Mouse (Mus musculus): ENCODE measurements around the gene Mt2. TPM values are rescaled to one million over a fixed set of nuclear protein-coding genes. Genes with fewer than 3 reads are reported as not detected.

Mt2 gene
- polyA plus RNA-seq, 1 experiment from 2014 or later = 9.4 TPM

DNA sequence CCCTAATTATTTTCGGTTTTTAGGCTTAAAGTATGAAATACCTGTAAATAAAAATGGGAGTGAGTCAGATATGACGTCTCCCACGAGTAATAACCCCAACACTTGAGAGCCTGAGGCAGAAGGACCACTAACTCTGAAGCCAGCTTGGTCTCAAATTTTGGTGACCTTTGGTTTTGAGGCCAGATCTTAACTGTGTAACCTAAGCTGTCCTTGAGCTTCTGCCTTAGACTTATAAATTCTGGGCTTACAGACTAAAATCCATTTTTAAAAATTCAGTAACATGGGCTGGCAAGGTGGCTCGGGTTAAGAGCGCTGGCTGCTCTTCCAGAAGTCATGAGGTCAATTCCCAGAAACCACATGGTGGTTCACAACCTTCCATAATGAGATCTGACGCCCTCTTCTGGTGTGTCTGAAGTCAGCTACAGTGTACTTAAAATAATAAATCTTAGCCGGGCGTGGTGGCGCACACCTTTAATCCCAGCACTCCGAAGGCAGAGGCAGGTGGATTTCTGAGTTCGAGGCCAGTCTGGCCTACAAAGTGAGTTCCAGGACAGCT lies 1.5 kb downstream of the Mt2 start:
- Histone ChIP-seq H3K27me3 (peaks cover 98% of the 10 kb centered on the region), H3K36me3 (no peaks in the 10 kb centered on the region), H3K27ac (no peak overlapping the region), H3K9me3 (no peaks in the 10 kb centered on the region), H3K4me3 (replicated peaks) (no peak overlapping the region), H3K9ac (replicated peaks) (no peak overlapping the region), H3K4me2 (replicated peaks) (no peak overlapping the region), H3K4me1 (replicated peaks) (peaks cover 27% of the 10 kb centered on the region)
- ATAC-seq = no peak
- WGBS = 50% methylated on average over 11 of the region's 11 CpGs

DNA sequence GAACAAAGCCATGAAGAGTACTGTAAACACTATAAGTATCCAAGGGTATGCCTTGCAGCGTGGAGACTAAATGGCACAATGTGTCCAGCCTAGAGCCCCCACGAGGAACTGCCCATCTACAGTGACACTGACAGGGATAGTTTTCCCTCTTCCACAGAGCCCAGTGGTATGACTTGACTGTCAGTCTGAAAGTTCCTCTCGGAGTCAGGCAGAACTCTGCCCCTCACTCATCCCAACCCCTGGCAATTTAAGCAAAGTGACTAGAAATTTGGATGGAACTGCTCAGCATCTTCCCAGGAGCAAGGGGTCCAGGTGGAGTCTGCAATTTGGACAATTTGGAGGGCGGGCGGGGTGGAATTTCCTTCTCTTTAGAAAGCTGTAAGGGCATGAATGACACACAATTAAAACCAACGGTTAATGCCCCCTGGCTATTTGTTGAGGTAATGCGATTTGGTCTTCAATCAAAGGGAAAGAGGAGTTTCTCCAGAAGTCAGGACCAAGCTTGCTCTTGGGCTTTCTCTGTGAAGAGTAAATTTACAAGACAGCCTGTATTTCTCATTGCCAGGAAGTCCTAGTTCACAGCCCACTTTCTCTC lies 2.3 kb downstream of the Mt2 start:
- Histone ChIP-seq H3K4me2 (replicated peaks) (no peak overlapping the region), H3K27ac (no peak overlapping the region), H3K9ac (replicated peaks) (no peak overlapping the region), H3K9me3 (no peaks in the 10 kb centered on the region), H3K36me3 (no peaks in the 10 kb centered on the region), H3K4me1 (replicated peaks) (peaks cover 35% of the 10 kb centered on the region), H3K27me3 (peaks cover 98% of the 10 kb centered on the region), H3K4me3 (replicated peaks) (no peak overlapping the region)
- no peak for ATAC-seq
- 21% methylated on average over 7 of the region's 7 CpGs for WGBS

DNA sequence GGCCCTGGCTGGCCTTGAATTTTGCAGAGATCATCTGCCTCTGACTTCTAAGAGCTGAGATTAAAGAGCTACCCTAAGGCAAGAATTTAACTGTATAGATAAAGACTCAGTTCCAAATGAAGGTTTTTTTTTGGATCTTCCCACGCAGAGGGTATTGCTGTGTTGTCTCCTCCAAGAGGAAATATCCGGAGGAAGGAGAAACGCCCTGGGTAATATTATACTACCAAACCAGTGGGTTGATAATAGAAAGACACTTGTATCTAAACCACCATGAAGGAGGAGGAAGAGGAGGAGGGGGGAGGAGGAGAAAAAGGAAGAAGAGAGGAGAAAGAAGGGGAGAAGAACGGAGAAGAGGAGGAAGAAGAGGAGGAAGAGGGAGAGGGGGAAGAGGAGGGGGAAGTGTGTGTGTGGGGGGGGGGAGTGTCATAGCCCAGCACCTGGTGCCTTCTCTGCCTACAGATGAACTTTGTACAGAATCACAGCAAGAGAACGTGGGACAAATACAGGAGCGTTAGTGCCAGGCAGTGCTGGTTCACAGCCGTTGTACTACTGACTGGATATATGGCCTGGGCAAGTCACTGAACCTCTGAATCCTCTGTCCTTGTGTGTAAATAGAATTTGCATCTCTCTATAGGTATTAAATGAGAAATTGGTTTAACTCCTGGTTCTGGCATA lies 5.4 kb downstream of the Mt2 start:
- no peak overlapping the region for H3K4me3 ChIP-seq (replicated peaks)
- no peaks in the 10 kb centered on the region for H3K36me3 ChIP-seq
- peaks cover 97% of the 10 kb centered on the region for H3K27me3 ChIP-seq
- WGBS = 67% methylated on average over 7 of the region's 7 CpGs
- H3K4me1 ChIP-seq (replicated peaks) = peaks cover 27% of the 10 kb centered on the region
- H3K27ac ChIP-seq = no peak overlapping the region
- ATAC-seq = no peak
- H3K4me2 ChIP-seq (replicated peaks) = no peak overlapping the region
- H3K9me3 ChIP-seq = no peaks in the 10 kb centered on the region
- no peak overlapping the region for H3K9ac ChIP-seq (replicated peaks)

DNA sequence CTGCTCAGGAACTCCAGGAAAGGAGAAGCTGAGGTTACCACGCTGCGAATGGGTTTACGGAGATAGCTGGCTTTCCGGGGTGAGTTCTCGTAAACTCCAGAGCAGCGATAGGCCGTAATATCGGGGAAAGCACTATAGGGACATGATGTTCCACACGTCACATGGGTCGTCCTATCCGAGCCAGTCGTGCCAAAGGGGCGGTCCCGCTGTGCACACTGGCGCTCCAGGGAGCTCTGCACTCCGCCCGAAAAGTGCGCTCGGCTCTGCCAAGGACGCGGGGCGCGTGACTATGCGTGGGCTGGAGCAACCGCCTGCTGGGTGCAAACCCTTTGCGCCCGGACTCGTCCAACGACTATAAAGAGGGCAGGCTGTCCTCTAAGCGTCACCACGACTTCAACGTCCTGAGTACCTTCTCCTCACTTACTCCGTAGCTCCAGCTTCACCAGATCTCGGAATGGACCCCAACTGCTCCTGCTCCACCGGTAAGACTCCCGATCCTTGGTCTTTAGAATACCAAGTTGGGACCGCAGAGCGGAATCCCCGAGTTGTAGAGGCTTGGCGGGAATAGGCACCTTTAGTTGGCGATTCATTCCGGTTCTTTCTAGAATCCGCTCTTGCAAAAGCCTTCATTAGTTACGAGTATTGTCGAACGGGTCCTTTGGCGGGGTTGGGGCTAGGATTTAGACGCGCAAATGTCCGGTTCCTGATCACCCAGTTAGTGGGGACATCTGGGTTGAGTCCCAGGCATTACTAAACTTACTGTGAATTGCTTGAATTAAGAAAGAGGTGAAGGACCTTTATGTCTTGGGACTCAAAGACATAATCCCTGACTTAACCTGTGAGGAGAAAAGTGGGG lies 6.6 kb downstream of the Mt2 start, which contains the start of gene Mt1:
Mt1 (plus strand) TSS at position 226 of the 856 bp plus-strand sequence.
- Histone ChIP-seq H3K36me3 (no peaks in the 10 kb centered on the region), H3K27me3 (peaks cover 97% of the 10 kb centered on the region), H3K4me2 (replicated peaks) (peak within 1 kb of the TSS; percentile 65), H3K9me3 (no peaks in the 10 kb centered on the region), H3K9ac (replicated peaks) (peak within 1 kb of the TSS; percentile 34), H3K27ac (no peak within 1 kb of the TSS), H3K4me1 (replicated peaks) (peaks cover 28% of the 10 kb centered on the region), H3K4me3 (replicated peaks) (peak within 1 kb of the TSS; percentile 40)
- peak; percentile 85 for ATAC-seq
- WGBS = 1% methylated on average over 50 of the region's 50 CpGs

DNA sequence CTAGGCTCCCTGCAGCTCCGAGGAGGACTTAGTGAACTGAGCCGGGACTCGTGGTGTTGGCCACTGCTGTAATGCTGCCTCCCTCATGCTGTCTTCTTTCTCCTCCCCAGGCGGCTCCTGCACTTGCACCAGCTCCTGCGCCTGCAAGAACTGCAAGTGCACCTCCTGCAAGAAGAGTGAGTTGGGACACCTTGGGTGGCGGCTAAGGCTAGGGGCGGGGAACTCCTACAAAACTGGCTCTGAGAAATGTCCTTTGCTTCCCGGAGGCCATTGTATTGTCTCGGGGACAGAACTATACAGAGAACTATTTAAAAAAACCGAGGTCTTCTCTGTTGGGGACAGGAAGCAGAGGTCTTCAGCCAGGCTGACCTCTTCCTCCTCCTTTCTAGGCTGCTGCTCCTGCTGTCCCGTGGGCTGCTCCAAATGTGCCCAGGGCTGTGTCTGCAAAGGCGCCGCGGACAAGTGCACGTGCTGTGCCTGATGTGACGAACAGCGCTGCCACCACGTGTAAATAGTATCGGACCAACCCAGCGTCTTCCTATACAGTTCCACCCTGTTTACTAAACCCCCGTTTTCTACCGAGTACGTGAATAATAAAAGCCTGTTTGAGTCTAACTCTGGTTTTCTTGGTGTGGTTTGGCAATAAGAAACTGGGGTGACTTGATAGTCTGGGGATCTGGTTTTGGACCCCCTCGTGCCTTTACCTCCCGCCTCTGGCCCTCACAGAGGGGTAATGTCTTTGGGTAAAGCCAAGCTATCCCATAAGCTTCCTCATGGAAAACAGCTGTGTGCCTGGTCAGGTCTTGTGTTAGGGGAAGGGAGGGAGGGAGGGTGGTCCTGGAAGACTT lies 7.5 kb downstream of the Mt2 start:
- Histone ChIP-seq H3K9ac (replicated peaks) (peak overlapping the region; percentile 34), H3K36me3 (no peaks in the 10 kb centered on the region), H3K4me1 (replicated peaks) (peaks cover 28% of the 10 kb centered on the region), H3K27ac (no peak overlapping the region), H3K27me3 (peaks cover 97% of the 10 kb centered on the region), H3K4me2 (replicated peaks) (peak overlapping the region; percentile 65), H3K4me3 (replicated peaks) (peak overlapping the region; percentile 40), H3K9me3 (no peaks in the 10 kb centered on the region)
- WGBS = 3% methylated on average over 25 of the region's 25 CpGs
- ATAC-seq = no peak

DNA sequence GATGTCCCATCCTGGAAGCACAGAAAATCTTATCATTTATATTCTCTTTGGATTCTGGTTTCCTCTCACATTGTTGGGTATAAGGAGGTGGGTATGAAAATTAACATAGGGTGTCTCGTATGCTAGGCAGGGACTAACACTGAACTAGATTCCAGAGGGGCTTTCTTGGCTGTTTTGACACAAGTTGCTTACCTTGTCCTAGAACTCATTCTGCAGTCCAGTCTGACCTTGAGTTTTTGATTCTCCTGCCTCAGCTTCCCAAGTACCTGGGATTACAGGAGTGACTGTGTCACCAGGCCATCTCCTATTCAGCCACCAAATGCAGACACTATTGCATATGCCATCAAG lies 8.1 kb downstream of the Mt2 start:
- Histone ChIP-seq H3K4me2 (replicated peaks) (no peak overlapping the region), H3K4me3 (replicated peaks) (no peak overlapping the region; the same call in 1 of the 2 replicates), H3K27me3 (peaks cover 95% of the 10 kb centered on the region), H3K9me3 (no peaks in the 10 kb centered on the region), H3K27ac (no peak overlapping the region), H3K4me1 (replicated peaks) (peaks cover 28% of the 10 kb centered on the region), H3K9ac (replicated peaks) (no peak overlapping the region), H3K36me3 (no peaks in the 10 kb centered on the region)
- WGBS = 87% methylated on average over 1 of the region's 1 CpGs
- no peak for ATAC-seq

DNA sequence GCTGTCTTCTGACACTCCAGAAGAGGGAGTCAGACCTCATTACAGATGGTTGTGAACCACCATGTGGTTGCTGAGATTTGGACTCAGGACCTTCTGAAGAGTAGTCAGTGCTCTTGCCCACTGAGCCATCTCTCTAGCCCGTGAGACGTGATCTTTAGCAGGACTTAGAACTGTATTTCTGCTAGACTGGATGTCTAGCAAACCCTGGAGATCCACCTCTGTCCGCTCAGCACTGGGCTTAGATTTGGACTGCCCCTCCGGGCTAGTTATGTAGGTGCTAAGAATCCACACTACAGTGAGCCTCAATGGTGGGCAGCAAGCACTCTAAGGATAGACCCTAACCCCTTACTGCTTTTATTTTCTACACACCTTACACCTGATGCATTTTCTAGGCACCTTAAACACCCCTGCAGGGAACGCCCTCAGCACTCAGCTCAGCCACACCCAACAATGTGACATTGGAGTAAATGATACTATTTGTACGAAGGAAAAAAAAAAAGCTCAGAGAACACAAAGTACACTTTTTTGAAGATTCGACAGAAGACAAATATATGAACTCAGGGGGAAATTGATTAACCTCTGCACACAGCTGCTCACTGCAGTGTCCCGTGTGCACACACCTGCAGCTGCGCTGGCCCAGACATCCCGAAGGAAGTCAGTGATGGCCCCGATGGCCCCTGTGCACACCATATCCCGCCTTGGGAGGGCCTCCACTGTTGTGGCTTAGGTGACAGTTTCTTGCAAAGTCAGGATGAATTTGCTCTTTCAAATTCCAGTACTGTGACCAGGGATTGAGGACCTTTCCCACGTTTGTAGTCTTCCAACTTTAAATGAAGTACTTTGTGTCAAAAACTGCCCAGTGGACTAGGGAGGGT lies 9.8 kb downstream of the Mt2 start:
- H3K27me3 ChIP-seq = peaks cover 95% of the 10 kb centered on the region
- H3K9me3 ChIP-seq = no peaks in the 10 kb centered on the region
- no peak overlapping the region for H3K9ac ChIP-seq (replicated peaks)
- no peak for ATAC-seq
- peaks cover 39% of the 10 kb centered on the region for H3K4me1 ChIP-seq (replicated peaks)
- WGBS = 67% methylated on average over 13 of the region's 13 CpGs
- H3K27ac ChIP-seq = no peak overlapping the region
- no peak overlapping the region for H3K4me3 ChIP-seq (replicated peaks)
- H3K36me3 ChIP-seq = no peaks in the 10 kb centered on the region
- peak overlapping the region; percentile 36; the same call in 1 of the 2 replicates for H3K4me2 ChIP-seq (replicated peaks)

DNA sequence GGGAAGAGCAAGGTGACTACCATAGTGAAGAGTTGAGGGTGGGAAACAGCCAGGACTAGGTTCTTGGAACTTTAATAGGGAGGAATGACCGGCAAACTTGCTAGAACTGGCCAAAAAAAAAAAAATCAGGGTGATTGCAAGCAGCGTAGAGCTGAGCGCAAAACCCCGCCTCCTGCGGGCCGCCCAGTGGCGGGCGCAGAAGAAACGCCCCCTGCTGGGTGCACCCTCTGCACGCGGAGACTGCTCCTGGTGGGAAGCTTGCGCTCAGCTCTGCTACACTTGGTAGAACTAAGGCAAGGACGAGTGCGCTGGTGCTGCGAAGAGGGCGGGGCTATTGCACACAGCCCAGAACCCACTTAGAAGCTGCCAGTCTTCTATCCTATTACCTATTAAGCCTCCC lies 10.7 kb downstream of the Mt2 start:
- Histone ChIP-seq H3K4me3 (replicated peaks) (peak overlapping the region; percentile 13), H3K9me3 (no peaks in the 10 kb centered on the region), H3K27me3 (peaks cover 97% of the 10 kb centered on the region), H3K27ac (no peak overlapping the region), H3K4me2 (replicated peaks) (peak overlapping the region; percentile 36), H3K9ac (replicated peaks) (no peak overlapping the region; the same call in 1 of the 2 replicates), H3K4me1 (replicated peaks) (peaks cover 45% of the 10 kb centered on the region), H3K36me3 (no peaks in the 10 kb centered on the region)
- peak; percentile 49; the same call in 1 of the 2 replicates for ATAC-seq
- WGBS = 1% methylated on average over 16 of the region's 16 CpGs

DNA sequence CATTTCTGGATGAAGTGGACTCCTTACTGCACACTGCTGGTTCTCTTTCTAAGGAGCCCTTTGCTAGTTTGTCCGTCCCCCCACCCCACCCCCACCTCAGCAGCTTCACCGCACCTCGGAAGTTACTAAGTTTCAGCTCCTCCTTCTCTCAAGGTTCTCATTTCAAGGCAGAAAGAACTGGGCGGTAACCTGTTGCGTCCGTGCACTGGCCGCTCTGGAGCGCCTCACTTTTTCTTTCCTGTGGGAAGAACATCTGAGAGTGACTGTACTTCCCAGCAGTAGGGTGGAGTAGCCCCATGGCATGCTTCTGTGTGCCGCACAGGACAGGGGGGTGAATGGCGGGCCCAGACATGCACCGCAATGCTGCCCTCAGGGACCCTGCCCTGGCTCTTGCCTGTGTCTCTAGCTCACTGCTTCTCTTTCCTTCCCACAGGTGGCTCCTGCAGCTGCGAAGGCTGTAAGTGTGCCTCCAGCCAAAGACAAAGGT lies 11.9 kb downstream of the Mt2 start:
- H3K4me3 ChIP-seq (replicated peaks) = no peak overlapping the region
- peaks cover 35% of the 10 kb centered on the region for H3K4me1 ChIP-seq (replicated peaks)
- no peak overlapping the region for H3K4me2 ChIP-seq (replicated peaks)
- H3K9ac ChIP-seq (replicated peaks) = no peak overlapping the region
- no peaks in the 10 kb centered on the region for H3K36me3 ChIP-seq
- H3K9me3 ChIP-seq = no peaks in the 10 kb centered on the region
- peaks cover 87% of the 10 kb centered on the region for H3K27me3 ChIP-seq
- 27% methylated on average over 12 of the region's 12 CpGs for WGBS
- no peak for ATAC-seq
- H3K27ac ChIP-seq = no peak overlapping the region

DNA sequence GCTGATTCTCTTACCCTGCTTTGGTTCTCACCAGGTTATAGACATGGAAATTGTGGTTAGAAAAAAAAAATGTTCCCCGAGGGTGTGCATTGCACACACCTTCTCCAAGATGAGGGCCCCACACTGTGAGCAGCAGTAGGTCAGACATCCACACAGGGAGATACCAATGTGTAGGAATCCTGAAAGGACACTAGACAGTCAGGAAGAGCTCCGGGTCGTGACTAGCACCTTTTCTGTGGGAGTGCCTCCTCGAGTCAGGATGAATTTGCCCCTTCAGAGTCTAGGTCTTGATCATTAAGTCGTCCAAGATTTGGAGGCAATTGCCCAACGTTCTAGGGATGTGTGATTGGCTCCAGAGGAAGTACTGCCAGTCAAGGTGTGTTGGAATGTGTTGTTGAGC lies 13.3 kb downstream of the Mt2 start:
- H3K27me3 ChIP-seq = peaks cover 73% of the 10 kb centered on the region
- H3K9me3 ChIP-seq = no peaks in the 10 kb centered on the region
- no peak overlapping the region for H3K9ac ChIP-seq (replicated peaks)
- no peaks in the 10 kb centered on the region for H3K36me3 ChIP-seq
- peaks cover 27% of the 10 kb centered on the region for H3K4me1 ChIP-seq (replicated peaks)
- H3K4me2 ChIP-seq (replicated peaks) = no peak overlapping the region
- WGBS = 71% methylated on average over 6 of the region's 6 CpGs
- no peak overlapping the region for H3K27ac ChIP-seq
- ATAC-seq = no peak
- no peak overlapping the region for H3K4me3 ChIP-seq (replicated peaks)

All from midbrain, embryonic 13.5 days (tissue).